Mouse (Mus musculus) adrenal gland, adult 18-20 months (tissue): Measurements from ENCODE around the gene Caln1. TPM values are rescaled to one million over a fixed set of nuclear protein-coding genes. Genes with fewer than 3 reads are reported as not detected.

Experiments
- DNase-seq, 2 experiments: peaks; one replicate each; pipeline ENCODE4 v3.0.0; 2021 to 2022; ENCODE audit warnings: low spot score in 2 of 2
- long read RNA-seq, 2 experiments: library from polyadenylated mRNA; stranded (forward); transcript quantifications; one replicate each; pipeline ENCODE4 v2.0.0; 2021
- total RNA-seq, 2 experiments: library from RNA; stranded (reverse); gene quantifications; 1 replicate in 1 of 2; 2 replicates in 1 of 2; pipeline ENCODE4 v1.2.3; 2021

Gene Caln1
- 10 to 100 TPM; 36.3 to 37.2 TPM for total RNA-seq
- long read RNA-seq, experiment 1, transcript Caln1-201 (7 exons, 1,801 nt): major isoform, 10 of 19 reads
- long read RNA-seq, experiment 1, partial matches to known transcripts: 2 of 19 reads
- long read RNA-seq, experiment 1, other reads (novel, unspliced or antisense): 7 of 19 reads
- long read RNA-seq, experiment 2, full-length matches to known transcripts: 32 of 62 reads
- long read RNA-seq, experiment 2, partial matches to known transcripts: 4 of 62 reads
- long read RNA-seq, experiment 2, other reads (novel, unspliced or antisense): 26 of 62 reads

- DNase-seq: peak; percentile 40 to 51
Observed at GRCm38 (mm10) chr5:130369237-130369636, at the start of gene Caln1. Caln1 (plus strand) TSS chr5:130369455.

- DNase-seq: no peak
Observed at GRCm38 (mm10) chr5:130319783-130320182, 49.5 kb upstream of the Caln1 start.

- DNase-seq: no peak
Observed at GRCm38 (mm10) chr5:130320485-130320884, 48.8 kb upstream of the Caln1 start.

GRCm38 (mm10) chr5:130325486-130325885, 43.8 kb upstream of the Caln1 start:
- DNase-seq: no peak

DNA sequence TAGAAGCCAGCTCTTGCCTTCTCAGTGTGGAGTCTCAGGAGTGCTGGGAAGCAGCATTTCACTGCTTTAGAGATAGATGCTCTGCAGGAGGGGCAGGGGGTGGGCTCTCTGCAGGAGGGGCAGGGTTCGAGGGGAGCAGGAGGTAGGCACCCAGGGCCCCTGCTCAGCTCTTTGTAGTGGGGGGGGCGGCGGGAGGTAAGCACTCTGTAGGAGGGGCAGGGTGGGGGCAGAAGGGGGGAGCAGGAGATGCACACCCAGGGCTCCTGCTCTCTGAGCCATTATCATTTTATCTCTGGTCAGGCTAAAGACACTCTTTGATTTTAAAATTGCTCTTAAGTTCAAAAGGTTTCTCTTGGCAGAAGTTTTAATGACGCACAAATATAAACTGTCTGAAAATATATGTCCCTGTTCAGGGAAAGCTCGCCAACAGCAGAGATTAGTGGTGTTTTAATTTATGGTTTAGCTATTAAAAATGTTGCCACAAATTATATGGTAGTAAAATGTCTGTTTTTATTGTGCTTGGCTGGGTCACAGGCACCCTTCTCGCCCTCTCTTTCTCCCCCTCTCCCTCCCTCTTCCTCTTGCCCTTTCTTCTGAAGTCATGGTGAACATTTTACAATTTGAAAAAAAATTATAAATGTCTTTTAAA, 41.5 kb upstream of the Caln1 start:
- DNase-seq: no peak

DNA sequence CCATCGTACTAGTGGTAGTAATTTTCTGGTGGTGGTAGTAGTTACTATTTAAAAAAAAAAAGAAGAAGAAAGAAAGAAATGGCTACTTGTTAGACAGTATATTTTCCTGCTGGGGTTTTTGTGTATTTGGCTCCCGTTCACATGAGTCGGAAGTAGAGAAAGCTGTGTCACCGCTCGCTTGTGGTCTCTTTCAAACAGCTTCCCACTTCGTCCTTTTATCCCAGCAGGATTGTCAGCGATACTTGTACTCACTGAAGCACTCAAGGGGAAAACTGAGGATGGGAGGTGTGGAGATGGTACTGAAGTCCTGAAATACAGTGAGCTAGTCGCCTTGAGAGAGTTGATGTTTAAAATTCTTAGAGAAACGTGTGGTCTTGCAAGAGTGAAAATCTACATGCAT, 40.9 kb upstream of the Caln1 start:
- DNase-seq: no peak

DNA sequence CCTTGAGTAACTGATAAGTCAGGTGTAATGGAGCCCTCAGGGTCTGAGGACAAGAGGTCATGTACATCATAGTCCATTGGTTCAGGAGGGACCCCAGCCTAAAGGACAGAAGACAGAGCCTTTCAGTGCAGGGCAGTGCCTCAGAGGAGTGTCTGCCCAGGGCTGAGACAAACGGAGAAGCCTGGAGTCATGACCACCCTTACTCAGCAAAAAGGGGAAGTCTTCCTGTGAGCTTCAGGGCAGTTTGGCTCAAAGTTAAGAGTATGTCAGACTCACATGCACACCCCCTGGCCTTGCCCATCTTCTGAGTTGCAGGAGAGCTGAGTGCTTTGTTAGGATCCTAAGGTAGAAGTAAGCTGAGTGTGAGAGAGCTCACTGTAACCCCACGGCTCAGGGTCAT, 39.4 kb upstream of the Caln1 start:
- no peak for DNase-seq

GRCm38 (mm10) chr5:130330801-130331200, 38.5 kb upstream of the Caln1 start:
- DNase-seq: no peak

GRCm38 (mm10) chr5:130331206-130331605, 38.0 kb upstream of the Caln1 start:
- no peak for DNase-seq

DNA sequence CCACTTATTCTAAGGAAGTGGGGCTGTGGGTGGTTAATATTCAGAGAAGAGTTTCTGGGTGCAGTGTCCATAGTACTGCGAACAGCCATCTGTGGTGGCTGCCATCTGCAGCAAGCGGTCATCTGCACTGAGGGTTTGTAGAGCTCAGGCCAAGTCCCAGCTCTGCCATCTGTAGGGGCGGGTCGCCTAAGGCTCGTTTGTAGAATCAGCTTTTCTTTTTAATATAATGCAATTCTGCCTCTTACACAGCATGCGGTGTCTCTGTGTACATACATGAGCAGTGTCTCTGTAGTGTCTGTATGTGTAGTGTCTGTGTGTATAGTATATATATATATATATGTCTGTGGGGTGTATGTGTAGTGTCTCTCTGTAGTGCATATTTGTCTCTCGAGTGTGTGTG, 35.7 kb upstream of the Caln1 start:
- no peak for DNase-seq

DNA sequence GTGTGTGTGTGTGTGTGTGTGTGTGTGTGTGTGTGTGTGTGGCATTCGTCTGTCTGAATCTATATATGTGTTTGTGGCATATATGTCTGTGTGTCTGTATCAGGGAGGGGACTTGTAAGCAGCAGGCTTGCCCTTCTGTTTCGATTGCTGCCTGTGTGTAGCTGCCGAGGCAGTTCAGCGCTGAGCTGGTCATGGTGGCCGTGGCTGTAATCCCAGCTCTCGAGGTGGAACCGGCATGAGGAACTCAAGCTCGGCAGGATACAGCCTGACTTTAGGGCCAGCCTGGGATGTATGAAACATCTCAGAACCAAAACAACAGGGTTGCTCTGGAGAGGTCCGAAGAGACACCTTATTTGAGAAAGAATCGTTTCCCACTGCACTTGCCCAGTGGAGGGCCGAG, 35.3 kb upstream of the Caln1 start:
- DNase-seq: no peak

- no peak for DNase-seq
Observed at GRCm38 (mm10) chr5:130335462-130335861, 33.8 kb upstream of the Caln1 start.

DNA sequence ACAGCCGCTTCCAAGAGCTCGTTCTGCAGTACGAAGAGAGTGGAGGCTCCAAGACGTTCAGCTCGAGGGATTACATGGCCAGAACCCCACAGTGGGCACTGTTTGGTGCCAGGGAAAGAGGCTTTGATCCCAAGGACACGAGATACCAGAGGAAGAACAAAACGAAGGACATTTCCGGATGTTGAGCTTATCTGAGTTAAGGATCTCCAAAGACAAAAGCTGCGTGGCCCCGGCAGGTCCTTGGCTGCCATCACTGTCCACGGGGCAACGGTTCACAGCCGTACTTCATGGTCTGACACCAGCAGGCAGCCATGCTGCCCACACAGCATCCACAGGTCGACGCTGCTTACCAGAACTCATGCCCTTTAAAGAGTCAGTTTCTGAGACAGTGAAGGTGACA, 28.6 kb upstream of the Caln1 start:
- DNase-seq: no peak

GRCm38 (mm10) chr5:130344999-130345398, 24.3 kb upstream of the Caln1 start:
- DNase-seq: no peak

DNA sequence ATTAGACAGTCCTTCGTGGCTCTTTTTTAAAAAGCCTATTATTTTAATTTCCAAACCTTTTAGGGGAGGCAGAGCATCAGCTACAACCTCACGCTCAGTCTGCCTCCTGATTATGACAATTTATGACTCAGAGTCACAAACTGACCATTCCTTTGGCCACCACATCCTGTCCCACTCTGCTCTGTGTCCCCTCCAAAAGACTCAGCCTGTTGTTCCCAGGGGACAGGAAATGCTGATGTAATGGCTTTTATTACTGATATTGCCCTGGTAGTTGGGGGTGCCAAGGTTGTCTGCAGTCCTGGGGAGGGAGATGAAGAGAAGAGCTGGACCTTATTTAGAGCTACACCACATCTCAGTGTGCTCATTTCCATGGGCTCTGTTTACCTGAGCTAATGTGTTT, 23.4 kb upstream of the Caln1 start:
- no peak for DNase-seq

DNA sequence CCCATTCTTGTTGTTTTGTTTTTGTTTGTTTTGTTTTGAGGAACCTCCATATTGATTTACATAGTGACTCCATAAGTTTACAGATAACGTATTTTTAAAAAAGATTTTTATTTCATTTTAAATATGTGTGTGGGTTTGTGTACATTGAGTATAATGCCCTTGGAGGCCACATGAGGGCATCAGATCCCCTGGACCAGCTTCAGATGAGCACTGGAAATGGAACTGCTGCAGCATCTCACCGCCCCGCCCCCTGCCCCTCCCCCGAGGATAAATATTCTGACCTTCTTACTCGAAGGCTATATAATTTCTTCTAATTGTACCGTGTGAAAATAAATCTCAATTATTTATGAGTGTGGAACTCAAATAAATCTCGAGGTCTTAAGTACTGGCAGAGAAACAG, 14.0 kb upstream of the Caln1 start:
- no peak for DNase-seq

DNA sequence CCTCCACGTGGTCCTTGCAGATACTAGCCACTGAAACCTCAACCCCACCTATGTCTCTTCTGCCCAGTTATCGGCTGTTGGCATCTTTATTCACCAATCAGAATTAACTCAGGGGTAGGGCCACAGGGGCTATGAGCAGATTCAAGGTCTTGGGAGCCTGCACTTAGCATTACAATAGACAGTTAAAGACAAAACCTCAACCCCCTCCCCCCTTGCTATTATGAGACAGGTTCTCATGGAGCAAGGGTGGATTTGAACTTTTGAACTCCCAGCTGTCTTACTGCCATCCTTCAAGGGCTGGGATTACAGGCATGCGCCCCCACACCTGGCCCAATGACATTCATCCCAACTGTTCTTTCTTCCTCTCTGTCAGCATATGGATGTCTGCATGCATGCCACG, 6.1 kb upstream of the Caln1 start:
- DNase-seq: no peak

- no peak for DNase-seq
Observed at GRCm38 (mm10) chr5:130363773-130364172, 5.5 kb upstream of the Caln1 start.

DNA sequence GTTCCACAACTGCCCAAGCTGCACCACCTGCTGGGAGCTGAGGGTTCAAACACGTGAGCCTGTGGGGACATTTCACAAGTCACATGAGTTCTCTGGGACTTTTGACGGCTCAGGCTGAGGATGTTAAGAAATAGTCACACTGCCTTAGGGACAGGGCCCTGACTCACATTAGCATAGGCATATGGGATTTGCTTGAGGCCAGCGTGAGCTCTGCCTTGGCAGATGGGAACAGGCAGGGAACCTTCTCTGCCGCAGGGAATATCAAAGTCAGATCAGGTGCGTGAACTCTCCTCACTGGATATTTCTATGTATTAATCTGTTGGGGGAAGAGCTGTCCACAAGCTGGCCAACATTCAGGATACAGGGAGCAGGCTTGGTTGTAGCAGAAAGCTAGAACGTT, 1.0 kb upstream of the Caln1 start:
- no peak for DNase-seq

DNA sequence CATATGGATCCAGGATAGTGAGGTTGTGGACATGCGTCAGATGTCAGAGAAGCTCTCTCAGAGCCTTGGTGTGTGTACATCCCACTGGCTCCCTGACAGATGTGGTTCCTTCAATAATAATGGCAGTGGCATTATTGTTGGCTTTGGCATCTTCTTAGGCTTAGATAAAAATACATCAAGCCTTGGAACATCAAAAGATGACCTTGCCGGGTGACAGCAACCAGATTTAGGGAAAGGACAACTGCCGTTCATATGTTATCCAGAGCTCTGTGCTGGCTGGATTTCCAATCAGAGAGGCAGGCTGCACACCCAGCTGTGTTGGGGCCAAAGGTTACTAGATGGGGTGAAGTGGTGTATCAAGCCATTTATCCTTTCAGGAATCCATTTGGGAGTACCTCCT, 6.2 kb downstream of the Caln1 start:
- DNase-seq: no peak

DNA sequence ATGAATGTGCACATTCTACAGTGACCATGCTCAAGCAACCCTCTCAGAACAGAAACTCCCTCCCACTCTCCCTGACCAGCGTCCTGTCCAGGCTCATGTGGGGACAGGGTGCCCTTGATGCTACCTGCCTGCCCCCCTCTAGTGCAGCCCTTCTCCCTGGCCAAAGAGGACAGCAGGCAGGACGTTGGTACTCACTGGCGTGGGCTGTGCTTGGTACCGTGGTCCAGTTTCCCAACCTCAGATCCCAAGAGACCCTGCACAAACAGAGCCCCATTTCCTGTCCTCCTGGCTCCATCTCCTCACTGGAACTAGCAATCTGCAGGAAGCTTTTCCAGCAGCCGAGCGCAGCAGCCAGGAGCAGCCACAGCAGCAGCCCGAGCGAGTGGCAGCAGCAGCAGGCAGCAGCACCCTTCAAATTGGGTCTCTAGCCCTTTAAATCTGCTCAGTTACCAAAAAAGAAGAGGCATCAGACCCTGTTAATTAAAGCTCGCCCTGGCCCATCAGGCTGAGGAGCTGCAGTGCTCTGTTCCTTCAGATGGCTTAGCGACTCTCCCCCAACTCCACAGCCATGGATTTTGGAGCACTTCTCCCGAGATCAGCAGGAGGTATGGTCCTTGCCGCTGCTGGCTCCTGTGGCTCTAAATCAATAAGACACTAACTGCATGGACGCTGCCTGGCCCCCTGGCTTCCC, 15.1 kb downstream of the Caln1 start, which contains the start of gene A330070K13Rik:
TSS of gene A330070K13Rik (minus strand) at position 410 of the 691 bp plus-strand sequence.
- DNase-seq: no peak

DNA sequence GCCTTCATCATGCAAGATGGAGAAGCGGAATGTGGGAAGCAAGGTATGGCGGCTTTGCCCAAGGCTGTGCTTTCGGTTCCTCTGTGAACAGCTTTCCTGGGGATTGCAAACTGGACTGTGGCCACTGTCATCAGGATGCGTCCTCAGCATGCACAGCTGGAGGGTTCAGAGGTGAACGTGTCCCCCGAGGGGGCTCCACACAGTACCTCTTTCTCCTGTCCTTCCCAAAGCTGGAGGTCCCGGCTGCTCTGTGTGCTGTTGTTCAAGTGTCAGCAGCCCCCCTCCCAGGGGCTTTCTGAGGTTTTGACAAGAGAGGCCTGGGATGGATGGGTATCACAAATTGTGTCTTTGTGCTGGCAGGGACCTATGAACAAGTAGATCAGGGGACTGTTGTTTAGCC, 17.2 kb downstream of the Caln1 start:
- no peak for DNase-seq
